Mouse (Mus musculus): ENCODE results near the gene Txnrd2.

Gene Txnrd2

DNA sequence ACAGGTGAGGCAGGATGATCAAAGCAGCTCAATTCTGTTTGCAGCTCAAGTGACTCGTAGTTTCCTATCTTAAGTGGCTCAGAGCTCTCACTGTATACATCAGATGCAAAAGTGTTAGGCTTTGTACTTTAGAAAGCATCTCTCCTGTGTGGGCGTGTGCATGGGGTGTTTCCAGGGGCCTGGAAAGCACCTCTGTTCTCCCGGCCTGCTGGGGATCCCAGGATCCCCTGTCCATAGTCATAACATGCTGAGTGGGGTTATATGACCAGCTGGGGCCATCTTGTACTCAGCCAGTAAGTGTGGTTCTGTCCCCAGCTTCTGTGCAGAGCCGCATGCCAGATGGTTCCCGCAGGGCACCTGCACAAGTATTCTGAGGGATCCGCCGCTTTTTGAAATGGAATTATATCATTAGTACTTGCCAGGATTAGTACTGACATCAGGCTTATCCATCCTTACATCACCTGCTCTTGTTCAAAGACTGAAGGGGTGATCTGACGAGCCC is 26.2 kb downstream of the Txnrd2 start:
- no peak for DNase-seq (ENCODE audit: low spot score)

DNA sequence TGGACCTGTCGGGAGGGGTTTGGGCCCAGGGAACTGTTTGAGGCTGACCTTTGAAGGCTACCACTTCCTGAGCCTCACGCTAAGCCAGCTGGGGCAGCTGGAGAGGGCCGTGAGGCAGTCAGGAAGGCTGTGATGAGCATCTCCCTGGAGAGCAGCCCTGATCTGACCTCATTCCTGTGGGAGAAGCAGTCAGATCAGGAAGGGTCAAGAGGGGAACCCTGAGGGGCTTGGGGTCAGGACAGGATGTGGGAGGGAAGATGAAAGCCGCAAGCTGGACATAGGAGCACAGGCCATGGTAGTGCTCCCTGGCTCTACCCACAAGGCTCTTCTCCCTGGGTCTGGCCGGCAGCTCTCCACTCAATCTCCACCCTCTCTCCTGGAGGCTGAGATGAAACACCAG is 27.7 kb downstream of the Txnrd2 start:
- no peak for DNase-seq (ENCODE audit: low spot score)

DNA sequence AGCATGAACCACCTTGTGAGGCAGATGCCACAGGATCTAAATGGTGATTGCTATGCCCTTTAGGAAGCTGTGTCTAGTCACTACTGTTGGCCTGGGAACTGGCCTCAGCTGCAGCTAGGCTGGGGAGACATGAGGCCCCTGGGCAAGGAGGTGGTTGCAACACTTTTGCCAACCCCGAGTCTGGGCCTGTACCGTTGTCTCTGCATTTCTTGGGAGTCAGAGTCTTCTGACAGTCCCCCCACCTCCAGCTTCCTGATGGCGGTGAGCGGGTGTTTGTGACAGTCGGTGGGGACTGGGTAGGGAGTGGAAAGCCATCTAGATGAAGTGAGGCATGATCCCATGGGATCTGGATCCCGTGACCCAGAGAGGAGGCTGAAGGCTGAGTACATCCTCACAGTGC is 29.2 kb downstream of the Txnrd2 start:
- DNase-seq (ENCODE audit: low spot score): no peak

DNA sequence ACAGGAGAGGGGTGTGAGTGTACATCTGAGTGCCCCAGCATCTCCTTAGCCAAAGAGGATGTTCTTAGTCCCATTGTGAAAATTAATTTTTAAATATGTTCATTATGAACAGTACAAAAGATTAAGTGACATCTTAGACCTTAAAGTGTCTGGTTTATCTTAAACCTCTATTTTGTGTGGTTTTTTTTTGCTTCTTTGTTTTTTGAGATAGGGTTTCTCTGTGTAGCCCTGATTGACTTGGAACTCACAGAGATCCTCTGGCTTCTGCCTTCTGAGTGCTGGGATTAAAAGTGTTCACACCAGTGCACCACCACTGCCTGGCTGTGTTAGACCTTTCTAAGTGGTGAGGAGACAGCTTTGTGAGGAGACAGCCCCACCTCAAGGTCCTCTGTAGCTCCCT is 32.5 kb downstream of the Txnrd2 start:
- DNase-seq (ENCODE audit: low spot score): no peak

DNA sequence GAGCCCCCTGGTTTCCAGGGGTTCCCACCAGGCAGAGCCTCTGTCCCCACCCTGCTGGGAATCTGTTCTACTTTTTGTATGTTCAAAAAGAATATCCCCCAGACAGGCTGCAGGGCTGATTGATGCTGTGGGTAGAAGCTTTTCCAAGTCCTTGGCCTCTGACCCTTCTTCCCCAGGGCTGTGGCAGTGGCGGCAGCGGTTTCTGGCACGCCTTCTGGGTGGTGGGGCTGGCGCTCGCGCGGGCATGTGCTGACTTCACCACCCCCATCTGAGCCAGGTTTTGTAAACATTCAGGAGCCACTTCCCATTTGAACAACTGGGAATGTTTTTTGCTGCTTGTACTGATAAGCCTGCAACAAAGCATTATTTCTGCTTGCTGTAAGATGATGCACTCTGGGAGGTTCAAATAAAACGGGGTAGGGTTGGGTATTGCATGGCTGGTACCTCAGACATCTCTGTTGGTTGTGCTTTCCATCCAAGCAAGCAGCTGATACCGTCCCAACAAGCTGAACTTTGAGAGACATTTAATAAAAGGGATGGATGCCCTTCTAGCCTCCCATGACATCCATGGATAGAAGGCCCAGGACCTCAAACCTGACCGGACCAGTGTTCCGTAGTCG is 33.3 kb downstream of the Txnrd2 start:
- DNase-seq (ENCODE audit: low spot score): peak; percentile 39

DNA sequence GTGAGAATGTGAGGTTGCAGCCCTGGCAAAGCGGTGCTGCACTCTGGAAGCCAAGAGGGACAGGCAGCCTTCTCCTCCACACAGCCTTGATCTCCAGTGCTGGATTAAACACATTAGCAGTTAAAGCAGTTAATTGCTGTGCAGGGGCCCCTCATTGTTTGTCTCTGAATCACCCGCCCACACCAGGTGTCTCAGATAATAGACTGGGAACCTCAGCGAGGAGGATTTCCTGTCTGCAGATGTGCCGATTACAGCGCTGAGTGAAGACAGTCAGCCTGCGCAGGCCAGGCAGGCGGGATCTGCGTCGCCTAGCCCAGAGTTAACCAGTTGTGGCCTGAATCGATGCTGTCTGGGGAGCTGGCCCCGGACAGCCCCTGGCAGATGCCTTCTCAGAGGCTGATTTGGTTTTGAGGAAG is 33.8 kb downstream of the Txnrd2 start:
- DNase-seq (ENCODE audit: low spot score): peak; percentile 12

DNA sequence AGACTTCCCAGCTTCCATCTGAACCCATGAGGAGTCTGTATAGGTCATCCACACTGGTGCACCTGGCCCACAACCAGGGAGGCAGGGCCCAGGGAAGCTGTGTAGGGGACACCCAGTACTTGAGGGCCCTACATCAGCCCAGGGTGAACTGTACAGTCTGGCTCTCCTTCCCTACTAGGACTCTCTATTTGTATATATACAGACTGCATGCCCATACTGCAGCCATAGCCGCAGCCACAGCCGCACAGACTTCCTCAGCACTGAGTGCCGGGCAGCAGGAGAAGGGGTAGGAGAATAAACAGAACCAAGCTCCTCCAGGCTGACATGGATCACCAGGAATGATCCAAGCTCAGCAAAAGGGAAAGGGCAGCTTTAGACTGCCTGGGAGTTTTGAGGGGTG is 34.6 kb downstream of the Txnrd2 start:
- no peak for DNase-seq (ENCODE audit: low spot score)

DNA sequence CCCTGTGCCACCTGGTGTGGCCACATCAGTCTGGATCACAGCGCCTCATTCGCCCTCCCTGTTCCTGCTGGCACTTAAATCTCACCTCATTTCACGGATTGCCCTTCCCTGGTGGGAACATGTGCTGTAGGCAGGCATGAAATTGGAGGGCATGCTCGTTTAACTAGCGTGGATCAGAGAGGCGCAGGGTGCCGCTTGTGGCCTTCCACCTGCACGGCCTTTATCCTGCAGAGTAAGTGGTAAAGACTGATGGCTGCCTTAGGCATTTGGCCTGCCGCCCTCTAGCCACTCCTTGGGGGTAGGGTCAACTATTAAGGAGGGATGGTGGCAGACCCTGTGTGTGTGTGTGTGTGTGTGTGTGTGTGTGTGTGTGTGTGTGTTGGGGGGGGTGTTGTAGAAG is 35.8 kb downstream of the Txnrd2 start:
- no peak for DNase-seq (ENCODE audit: low spot score)

DNA sequence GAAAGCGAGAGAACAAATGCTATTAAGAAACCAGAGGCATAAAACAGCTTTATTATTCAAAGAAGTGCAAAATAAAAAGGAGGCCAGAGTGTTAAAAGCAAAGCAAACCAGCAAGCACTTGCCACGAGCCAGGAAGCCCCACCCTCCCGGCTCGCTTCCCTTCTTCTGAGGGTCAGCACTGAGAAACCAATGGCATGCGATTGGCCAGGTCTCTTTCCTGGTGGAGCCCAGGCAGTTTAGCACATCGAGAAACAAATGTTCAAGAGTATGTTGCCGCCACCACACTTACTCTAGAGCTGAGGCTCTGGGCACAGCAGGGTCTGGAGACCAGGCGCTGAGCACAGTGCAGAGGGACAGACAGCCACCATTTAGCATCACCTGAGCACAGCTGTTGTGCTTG is 36.4 kb downstream of the Txnrd2 start:
- DNase-seq (ENCODE audit: low spot score): peak; percentile 24

DNA sequence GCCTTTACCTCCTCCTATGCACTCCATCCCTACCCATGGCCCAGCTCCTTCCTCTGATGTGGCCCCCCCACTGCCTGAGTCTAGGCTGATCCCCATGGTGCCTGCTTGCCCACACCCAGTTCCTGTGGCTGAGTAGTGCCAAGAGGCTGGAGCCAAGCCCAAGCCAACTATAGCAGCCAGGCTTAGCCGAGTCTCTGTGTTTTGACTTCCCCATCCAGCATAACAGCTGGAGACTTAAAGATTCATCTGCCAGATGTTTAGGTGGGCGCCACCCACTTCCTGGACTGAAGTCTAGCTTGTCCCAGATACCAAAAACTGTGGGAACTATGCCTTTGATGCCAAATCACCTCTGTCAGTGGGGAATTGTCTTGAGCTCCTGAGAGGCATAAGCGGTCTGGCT is 38.1 kb downstream of the Txnrd2 start:
- peak; percentile 51 for DNase-seq (ENCODE audit: low spot score)

DNA sequence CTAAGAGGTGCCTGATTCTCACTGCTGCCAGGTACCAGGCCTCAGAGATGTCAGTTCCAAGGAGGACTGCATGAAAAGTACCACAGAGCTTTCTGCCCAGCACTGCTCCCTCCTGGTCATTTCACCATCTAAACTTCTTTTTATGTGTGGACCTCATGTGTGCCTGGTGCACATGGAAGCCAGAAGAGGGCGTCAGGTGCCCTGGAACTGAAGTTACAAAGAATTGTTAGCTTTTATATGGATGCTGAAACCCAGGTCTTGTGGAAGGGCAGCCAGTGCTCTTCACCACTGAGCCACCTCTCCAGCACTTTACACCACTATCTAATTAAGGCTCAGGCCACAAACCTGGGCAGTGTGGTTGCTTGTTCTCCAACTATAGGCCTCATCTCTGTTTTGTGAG is 44.6 kb downstream of the Txnrd2 start:
- DNase-seq (ENCODE audit: low spot score): no peak

DNA sequence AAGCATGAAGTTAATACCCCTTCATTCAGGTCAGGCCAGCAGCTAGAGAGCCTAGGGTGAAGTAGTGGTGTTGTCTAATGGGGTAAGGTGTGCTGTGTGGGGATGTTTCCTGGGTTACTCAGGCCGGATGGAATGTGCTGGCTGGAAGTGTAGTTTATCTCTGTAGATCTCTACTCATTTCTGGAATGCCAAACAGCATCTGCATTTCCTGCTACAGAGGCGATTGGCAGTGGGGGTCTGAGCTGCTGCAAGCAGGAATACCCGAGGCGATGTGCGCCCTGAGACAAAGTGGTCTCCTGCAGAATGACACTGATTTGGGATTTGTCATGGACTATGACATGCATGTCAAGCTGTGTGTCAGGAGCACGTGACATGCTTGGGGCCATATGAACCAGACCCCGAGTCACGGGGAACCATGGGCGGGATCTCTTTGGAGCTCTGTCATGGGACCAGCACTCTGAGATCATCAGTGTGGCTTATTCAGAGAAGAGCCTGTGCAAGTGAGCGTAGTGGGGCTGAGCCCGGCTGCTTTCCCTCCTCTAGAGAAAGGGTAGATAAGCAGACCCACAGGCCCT is 45.3 kb downstream of the Txnrd2 start:
- no peak for DNase-seq (ENCODE audit: low spot score)

DNA sequence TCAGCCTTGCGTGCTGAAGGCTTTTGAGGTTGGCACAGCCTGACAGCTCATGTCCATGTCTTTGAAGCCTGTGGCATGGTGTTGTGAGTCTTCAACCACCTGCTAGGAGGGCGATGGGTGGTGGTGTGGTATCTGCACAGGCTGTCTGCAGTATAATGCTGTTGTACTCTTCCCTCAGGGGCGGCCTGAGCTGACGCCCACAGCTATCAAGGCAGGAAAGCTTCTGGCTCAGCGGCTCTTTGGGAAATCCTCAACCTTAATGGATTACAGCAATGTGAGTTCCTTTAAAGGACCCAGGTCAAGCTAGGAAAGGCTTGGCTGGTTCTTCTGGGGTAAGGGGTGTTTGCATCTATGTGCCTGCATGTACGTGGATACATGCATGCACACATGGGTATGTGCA is 45.8 kb downstream of the Txnrd2 start:
- no peak for DNase-seq (ENCODE audit: low spot score)

DNA sequence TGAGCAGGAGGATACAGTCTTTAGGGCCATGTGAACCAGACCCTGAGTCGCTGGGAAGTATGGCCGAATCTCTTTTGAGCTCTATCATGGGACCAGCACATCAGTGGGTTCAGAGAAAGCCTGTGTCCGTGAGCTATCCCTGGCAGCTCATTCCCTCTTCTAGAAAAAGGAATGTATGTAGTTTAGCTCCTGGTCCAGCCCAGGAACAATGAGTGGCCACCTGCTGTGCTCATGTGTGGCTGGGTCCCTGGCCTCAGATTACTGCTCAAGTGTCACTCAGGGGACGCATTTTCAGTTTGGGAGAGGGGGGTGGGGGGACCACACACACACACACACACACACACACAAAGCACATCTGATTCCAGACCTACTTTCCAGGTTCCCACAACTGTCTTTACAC is 46.2 kb downstream of the Txnrd2 start:
- DNase-seq (ENCODE audit: low spot score): no peak

DNA sequence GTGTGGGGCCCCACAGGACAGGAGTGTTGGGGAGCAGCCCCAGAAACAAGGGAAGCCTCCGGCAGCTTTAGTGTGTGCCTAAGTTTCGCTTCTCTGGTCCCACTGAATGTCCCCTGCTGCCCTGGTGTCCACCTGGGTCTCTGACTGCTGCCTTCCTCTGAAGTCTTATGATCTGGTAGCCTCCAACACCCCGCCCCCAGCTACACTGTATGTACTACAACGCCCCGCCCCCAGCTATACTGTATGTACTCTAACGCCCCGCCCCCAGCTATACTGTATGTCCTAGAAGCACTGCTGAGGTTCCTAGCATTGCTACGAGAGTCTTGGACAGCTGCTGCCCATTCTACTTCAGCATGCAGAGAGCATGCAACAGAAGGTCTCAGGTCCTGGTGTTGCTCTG is 46.8 kb downstream of the Txnrd2 start:
- no peak for DNase-seq (ENCODE audit: low spot score)

DNA sequence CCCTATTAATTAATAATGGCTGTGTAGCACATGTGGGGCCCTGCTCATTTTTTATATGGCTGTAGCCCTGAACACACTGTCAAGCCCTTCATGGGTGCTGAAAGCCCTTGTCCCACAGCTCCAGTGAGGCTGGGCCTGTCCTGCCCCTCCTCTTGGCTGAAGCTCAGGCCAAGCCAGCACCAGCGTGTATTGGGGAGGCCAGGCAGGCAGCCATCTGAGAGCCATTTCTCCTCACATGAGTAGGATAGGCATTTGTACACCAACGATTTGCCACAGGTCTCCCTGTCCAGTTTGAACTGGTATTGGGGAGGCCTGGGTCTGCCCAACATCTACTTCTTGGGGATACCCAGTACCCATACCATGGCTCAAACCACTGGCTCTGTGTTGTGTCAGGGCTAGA is 47.8 kb downstream of the Txnrd2 start:
- no peak for DNase-seq (ENCODE audit: low spot score)

DNA sequence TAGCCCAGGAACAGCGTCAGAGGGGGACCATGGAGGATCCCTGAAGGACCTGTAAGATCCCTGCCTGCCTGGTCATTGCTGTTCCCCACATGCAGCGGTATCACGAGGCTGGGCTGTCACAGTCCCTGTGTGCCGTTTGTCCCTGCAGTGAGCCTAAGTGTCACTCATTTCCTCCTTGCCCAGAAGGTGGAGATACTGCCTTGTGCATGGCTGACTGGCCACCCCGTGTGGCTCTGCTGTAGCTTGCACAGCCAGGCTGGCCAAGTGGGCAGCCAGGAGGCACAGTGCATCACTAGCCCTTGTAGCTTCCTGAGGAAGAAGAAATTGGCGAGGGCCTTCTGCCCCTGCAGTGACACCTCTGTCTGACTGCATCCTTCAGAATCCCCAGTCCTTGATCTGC is 51.8 kb downstream of the Txnrd2 start:
- no peak for DNase-seq (ENCODE audit: low spot score)

DNA sequence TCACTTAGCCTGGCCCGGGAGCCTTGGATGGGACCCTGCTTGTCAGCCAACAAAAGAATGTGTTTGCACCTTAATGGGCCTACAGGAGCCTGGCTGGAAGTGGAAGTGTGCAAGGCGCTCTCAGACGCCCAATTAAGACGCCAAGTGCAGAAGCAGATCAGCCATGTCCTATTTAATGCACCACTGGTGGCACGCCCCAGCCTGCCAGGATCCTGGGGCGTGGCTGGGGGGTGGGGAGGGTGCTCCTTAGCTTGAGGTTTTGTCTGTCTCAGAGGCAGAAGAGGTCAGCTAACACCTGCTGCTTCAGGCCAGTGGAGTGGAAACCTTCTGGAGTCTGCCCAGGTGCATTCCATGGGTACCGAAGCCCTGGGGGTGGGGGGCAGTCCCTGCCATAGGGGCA is 53.5 kb downstream of the Txnrd2 start:
- no peak for DNase-seq (ENCODE audit: low spot score)

DNA sequence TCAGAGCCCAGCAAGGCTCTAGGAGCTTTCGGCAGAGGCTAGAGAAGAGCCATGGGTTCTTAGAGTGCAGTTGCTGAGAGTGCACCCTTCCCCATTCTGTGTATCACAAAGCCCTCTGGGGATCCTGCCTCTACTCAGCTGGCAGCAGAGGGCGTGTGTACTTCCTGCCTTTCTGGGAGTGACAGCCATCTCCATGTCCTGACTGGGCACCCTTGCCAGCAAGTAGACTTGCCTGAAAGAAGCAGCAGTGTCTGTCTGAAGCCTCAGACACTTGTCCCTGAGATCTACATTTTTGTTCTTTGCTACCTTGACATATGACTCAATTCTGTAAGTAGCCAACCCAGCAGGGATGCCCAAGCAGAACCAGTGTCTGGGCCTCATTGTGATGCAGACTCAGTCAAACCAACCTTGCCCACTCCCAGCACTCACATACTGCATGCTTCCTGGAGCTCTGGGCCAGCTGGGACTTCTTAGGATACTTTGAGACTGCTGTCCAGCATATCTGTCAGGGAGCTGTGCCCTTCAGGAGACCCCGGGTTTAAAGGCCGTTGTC is 54.8 kb downstream of the Txnrd2 start:
- no peak for DNase-seq (ENCODE audit: low spot score)

DNA sequence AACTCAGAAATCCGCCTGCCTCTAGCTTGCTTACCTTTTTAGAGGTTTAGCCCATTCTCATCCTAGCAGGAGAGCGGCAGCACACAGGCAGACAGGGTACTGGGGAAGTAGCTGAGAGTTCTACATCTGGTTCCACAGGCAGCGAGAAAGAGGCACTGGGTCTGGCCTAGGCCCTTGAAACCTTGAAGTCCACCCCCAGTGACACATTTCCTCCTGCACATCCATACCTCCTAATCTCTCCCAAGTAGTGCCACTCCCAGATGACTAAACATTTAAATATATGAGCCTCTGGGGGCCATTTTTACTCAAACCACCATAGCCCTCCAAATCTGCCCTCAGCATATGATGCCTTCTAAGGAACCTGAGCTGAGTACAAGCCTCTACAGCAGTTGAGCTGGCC is 56.2 kb downstream of the Txnrd2 start:
- DNase-seq (ENCODE audit: low spot score): no peak

DNA sequence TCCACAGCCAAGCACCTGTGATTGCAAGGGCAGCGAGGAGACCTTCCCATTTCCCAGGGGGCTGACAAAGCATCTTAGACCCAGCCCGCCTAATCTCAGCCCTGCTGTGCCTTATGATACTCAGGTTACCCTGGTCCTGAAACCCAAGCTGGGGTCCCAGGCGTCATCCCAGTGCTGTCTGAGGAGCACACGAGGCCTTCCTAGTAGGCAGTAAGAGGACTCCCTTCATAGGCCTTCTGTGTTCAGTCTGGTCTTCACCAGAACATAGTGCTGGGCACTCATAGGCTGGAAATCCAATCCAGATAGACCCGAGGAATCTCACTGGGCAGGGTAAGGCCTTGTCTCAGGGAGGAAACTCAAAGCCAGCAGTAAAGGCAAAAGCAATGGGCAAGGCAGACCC is 57.7 kb downstream of the Txnrd2 start:
- no peak for DNase-seq (ENCODE audit: low spot score)

DNA sequence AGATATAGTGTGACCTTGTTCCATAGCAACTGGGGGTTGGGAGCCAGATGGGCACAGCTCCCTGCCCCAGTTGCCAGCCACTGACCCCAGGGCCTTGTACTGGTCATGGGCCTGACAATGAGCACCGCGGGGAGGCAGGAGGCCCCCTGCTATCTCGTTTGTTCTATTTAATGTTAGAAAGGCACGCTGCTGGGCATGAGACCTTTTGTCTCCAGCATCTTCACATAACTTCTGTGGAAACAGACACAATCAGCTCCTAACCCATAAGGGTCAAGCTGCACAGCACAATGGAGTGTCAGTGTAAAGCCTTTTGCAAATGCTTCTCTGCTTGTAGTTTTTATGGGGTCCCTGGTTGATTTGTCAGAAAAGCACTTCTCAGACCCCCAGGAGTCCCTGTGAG is 58.2 kb downstream of the Txnrd2 start:
- DNase-seq (ENCODE audit: low spot score): no peak

DNA sequence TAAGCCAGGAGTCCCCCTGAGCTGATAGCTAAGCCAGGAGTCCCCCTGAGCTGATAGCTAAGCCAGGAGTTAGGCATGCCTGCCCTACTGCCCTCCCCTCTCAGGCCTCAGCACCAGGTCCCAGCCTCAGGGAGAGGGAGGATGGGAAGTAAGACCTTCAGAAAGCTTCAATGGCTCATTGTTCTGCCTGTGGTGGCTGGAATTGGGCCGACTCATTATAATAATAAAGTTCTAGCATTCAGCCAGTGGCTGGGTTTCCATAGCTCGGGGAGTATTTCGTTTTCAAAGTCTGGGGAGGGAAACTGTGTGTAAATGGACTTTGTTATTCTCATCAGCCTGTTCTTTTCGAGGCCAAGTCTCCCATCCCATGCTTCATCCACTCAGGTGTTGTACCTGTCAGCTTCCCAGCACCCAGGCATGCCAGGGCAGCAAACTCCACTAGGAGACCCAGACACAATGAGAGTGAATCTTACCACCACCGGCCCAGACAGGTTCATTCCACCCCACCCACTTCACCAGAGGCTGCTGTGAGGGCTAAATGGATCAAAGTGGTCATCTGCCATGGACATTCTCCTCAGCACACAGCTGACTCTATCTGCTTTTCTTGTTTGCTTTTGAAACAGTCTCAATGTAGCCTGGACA is 58.7 kb downstream of the Txnrd2 start:
- DNase-seq (ENCODE audit: low spot score): no peak

DNA sequence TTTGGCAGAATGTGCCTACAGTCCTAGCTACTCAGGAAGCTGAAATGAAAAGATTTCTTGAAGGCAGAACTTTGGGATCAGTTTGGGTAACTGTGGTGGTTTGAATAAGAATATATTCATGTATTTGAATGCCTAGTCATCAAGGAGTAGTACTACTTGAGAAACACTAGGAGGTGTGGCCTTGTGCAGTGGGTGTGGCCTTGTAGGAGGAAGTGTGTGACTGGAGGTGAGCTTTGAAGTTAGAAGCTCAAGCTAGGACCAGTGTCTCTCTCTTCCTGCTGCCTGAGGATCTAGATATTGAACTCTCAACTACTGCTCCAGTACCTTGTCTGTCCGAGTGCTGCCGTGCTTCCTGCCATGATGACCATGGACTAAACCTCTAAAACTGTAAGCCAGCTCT is 59.9 kb downstream of the Txnrd2 start:
- no peak for DNase-seq (ENCODE audit: low spot score)
